Mouse (Mus musculus) heart, embryonic 13.5 days (tissue): ENCODE data around the gene Capns1. TPM values are rescaled to one million over a fixed set of nuclear protein-coding genes. Genes with fewer than 3 reads are reported as not detected.
"Not testable (repeated sequence)": the region's sequence is repeated elsewhere in the genome, so short reads cannot be mapped to it uniquely, and the experiment has no call there.

ENCODE experiments used
- ATAC-seq: fragments of 200-750 bp; cut with Nextera tagmentation; 2 replicates; pipeline ENCODE4 v1.8.0; 2017; ENCODE audit warnings: moderate TSS enrichment; ENCODE audit not compliant: insufficient number of reproducible peaks, low FRiP score, low TSS enrichment; ENCODE audit errors: extremely low read depth
- H3K27ac ChIP-seq: fragments of 300-500 bp; sonication (generic); replicated peaks from 2 replicates; pipeline ENCODE4 v1.5.1; 2015; ENCODE audit warnings: moderate library complexity, mild to moderate bottlenecking, inconsistent platforms
- H3K27me3 ChIP-seq: fragments of 300-500 bp; sonication (generic); replicated peaks from 2 replicates; pipeline ENCODE4 v1.6.1; 2015; ENCODE audit warnings: mild to moderate bottlenecking, inconsistent platforms
- H3K36me3 ChIP-seq: fragments of 300-500 bp; sonication (generic); 2 replicates; pipeline ENCODE4 v1.6.1; 2015; ENCODE audit warnings: mild to moderate bottlenecking, inconsistent platforms
- H3K4me1 ChIP-seq: fragments of 300-500 bp; sonication (generic); 2 replicates; pipeline ENCODE4 v1.6.1; 2015; ENCODE audit warnings: inconsistent platforms
- H3K4me2 ChIP-seq: fragments of 300-500 bp; sonication (generic); 2 replicates; pipeline ENCODE4 v1.6.1; 2015; ENCODE audit warnings: inconsistent platforms, mild to moderate bottlenecking, moderate library complexity
- H3K4me3 ChIP-seq: fragments of 300-500 bp; sonication (generic); 2 replicates; pipeline ENCODE4 v1.5.1; 2015; ENCODE audit warnings: moderate library complexity, mild to moderate bottlenecking, inconsistent platforms
- H3K9ac ChIP-seq: fragments of 300-500 bp; sonication (generic); 2 replicates; pipeline ENCODE4 v1.6.1; 2015; ENCODE audit warnings: inconsistent platforms, mild to moderate bottlenecking, moderate library complexity
- H3K9me3 ChIP-seq: fragments of 300-500 bp; sonication (generic); 2 replicates; pipeline ENCODE4 v1.6.1; 2016; ENCODE audit warnings: inconsistent platforms
- WGBS: fragments of 180-500 bp; shearing (Covaris S2); methylation state at CpG from one replicate; pipeline ENCODE4 v1.1.7; 2015; ENCODE audit warnings: mixed read lengths; 5-methylcytosine and 5-hydroxymethylcytosine counted together
- polyA plus RNA-seq: library from polyadenylated mRNA; unstranded; fragments of >200 nt; fragmentation: Nextera tagmentation; extraction: Ambion mirVana; gene quantifications from 2 replicates; pipeline ENCODE4 v1.2.1, GENCODE M21; 2015

The Capns1 gene
- polyA plus RNA-seq, 1 experiment from 2014 or later: 81.8 TPM

GRCm38 (mm10) chr7:30221433-30221832, 22.8 kb upstream of the Capns1 start:
- H3K27me3 ChIP-seq: no peaks in the 10 kb centered on the region
- no peak overlapping the region for H3K27ac ChIP-seq
- 72% methylated on average over 3 of the region's 3 CpGs for WGBS
- H3K9ac ChIP-seq: no peak overlapping the region
- H3K36me3 ChIP-seq: peaks cover 42% of the 10 kb centered on the region
- no peak overlapping the region for H3K4me2 ChIP-seq
- H3K4me1 ChIP-seq: peaks cover 12% of the 10 kb centered on the region
- ATAC-seq: no peak
- H3K9me3 ChIP-seq: no peaks in the 10 kb centered on the region
- H3K4me3 ChIP-seq: no peak overlapping the region

- WGBS: 20% methylated on average over 11 of the region's 11 CpGs
- ATAC-seq: no peak
- Histone ChIP-seq H3K27ac (peak overlapping the region; percentile 16; the same call in 1 of the 2 replicates), H3K4me1 (peaks cover 12% of the 10 kb centered on the region), H3K4me2 (peak overlapping the region; percentile 93), H3K9me3 (no peaks in the 10 kb centered on the region), H3K9ac (peak overlapping the region; percentile 85), H3K27me3 (no peaks in the 10 kb centered on the region), H3K36me3 (peaks cover 28% of the 10 kb centered on the region), H3K4me3 (peak overlapping the region; percentile 61)
These were observed 21.4 kb upstream of the Capns1 start for GRCm38 (mm10) chr7:30220008-30220356.

GRCm38 (mm10) chr7:30219293-30220007, 20.8 kb upstream of the Capns1 start:
- H3K27ac ChIP-seq: peak overlapping the region; percentile 61
- no peak for ATAC-seq
- peak overlapping the region; percentile 85 for H3K9ac ChIP-seq
- H3K9me3 ChIP-seq: no peaks in the 10 kb centered on the region
- peak overlapping the region; percentile 61 for H3K4me3 ChIP-seq
- H3K36me3 ChIP-seq: peaks cover 23% of the 10 kb centered on the region
- no peaks in the 10 kb centered on the region for H3K27me3 ChIP-seq
- H3K4me2 ChIP-seq: peak overlapping the region; percentile 93
- peaks cover 12% of the 10 kb centered on the region for H3K4me1 ChIP-seq
- WGBS: 4% methylated on average over 16 of the region's 16 CpGs

- Histone ChIP-seq H3K4me3 (no peak overlapping the region), H3K36me3 (0 out of 2 replicates have a peak, but pooled peaks cover under 1% of the 10 kb centered on the region), H3K9me3 (no peaks in the 10 kb centered on the region), H3K4me2 (no peak overlapping the region), H3K9ac (no peak overlapping the region), H3K4me1 (peaks cover 12% of the 10 kb centered on the region), H3K27ac (no peak overlapping the region), H3K27me3 (no peaks in the 10 kb centered on the region)
- ATAC-seq: no peak
- WGBS: 68% methylated on average over 2 of the region's 2 CpGs
These were observed 18.7 kb upstream of the Capns1 start for GRCm38 (mm10) chr7:30217277-30217676.

DNA sequence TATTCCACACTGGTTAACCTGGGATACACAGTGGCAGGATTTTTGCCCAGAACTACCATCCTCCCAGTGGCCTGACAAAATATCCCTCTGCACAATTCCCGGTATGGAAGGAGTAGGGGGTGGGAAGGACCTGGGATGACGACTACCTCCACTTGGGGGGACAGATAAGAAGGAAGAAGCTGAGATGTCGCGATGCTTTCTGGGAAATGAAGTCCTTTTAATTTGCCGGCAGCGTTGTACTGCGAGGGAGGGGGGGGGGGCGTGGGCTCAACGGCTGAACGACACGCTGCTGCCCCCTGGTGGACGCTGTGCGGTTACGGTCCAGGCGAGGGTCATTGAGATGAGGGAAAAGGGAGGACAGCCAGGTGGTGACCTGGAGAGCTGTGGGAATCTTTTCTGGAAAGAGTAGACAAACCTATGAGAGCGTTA, 18.1 kb upstream of the Capns1 start:
- Histone ChIP-seq H3K4me3 (peak overlapping the region; percentile 18; the same call in 1 of the 2 replicates), H3K27me3 (no peaks in the 10 kb centered on the region), H3K9me3 (no peaks in the 10 kb centered on the region), H3K4me2 (peak overlapping the region; percentile 62), H3K4me1 (peaks cover 12% of the 10 kb centered on the region), H3K36me3 (no peaks in the 10 kb centered on the region), H3K9ac (0 out of 2 replicates have a peak overlapping the region, but pooled peaks have one; percentile 33), H3K27ac (no peak overlapping the region)
- WGBS: under 1% methylated on average over 16 of the region's 16 CpGs
- peak; percentile 77 for ATAC-seq

GRCm38 (mm10) chr7:30215875-30216274, 17.3 kb upstream of the Capns1 start:
- no peaks in the 10 kb centered on the region for H3K9me3 ChIP-seq
- H3K4me3 ChIP-seq: no peak overlapping the region
- H3K27me3 ChIP-seq: no peaks in the 10 kb centered on the region
- no peak overlapping the region for H3K27ac ChIP-seq
- 77% methylated on average over 3 of the region's 3 CpGs for WGBS
- H3K4me1 ChIP-seq: peaks cover 12% of the 10 kb centered on the region
- H3K4me2 ChIP-seq: no peak overlapping the region
- no peak overlapping the region for H3K9ac ChIP-seq
- ATAC-seq: no peak
- H3K36me3 ChIP-seq: no peaks in the 10 kb centered on the region

- Histone ChIP-seq H3K9me3 (no peaks in the 10 kb centered on the region), H3K36me3 (no peaks in the 10 kb centered on the region), H3K27ac (no peak overlapping the region), H3K4me3 (no peak overlapping the region), H3K27me3 (no peaks in the 10 kb centered on the region), H3K4me2 (no peak overlapping the region), H3K9ac (no peak overlapping the region), H3K4me1 (peaks cover 3% of the 10 kb centered on the region; the same call in 1 of the 2 replicates)
- no peak for ATAC-seq
- WGBS: 69% methylated on average over 3 of the region's 3 CpGs
These were observed 15.3 kb upstream of the Capns1 start for GRCm38 (mm10) chr7:30213881-30214280.

GRCm38 (mm10) chr7:30211025-30211424, 12.4 kb upstream of the Capns1 start:
- Histone ChIP-seq H3K36me3 (no peaks in the 10 kb centered on the region), H3K27ac (no peak overlapping the region), H3K4me1 (no peaks in the 10 kb centered on the region), H3K4me3 (no peak overlapping the region), H3K4me2 (no peak overlapping the region), H3K27me3 (no peaks in the 10 kb centered on the region), H3K9ac (no peak overlapping the region), H3K9me3 (no peaks in the 10 kb centered on the region)
- 24% methylated on average over 4 of the region's 4 CpGs for WGBS
- no peak for ATAC-seq

DNA sequence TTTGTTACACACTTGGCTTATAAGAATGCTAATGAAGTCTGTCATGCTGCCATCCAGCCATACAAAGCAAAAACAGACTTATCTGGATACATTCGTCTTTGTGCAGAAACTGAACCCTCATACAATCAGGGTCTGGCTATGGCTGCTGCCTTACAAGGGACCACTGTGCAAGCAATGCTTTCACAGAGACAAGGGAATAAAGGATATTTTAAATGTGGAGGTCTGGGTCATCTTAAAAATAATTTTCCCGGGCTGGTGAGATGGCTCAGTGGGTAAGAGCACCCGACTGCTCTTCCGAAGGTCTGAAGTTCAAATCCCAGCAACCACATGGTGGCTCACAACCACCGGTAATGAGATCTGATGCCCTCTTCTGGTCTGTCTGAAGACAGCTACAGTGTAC, 7.8 kb upstream of the Capns1 start:
- not testable (repeated sequence) for H3K9ac ChIP-seq, H3K36me3 ChIP-seq, H3K9me3 ChIP-seq, H3K4me3 ChIP-seq, H3K27me3 ChIP-seq, H3K27ac ChIP-seq, ATAC-seq, H3K4me2 ChIP-seq
- H3K4me1 ChIP-seq: peaks cover 13% of the 10 kb centered on the region; the same call in 1 of the 2 replicates
- 53% methylated on average over 5 of the region's 5 CpGs for WGBS

GRCm38 (mm10) chr7:30205383-30205782, 6.8 kb upstream of the Capns1 start:
- Histone ChIP-seq H3K27ac (no peak overlapping the region), H3K36me3 (no peaks in the 10 kb centered on the region), H3K4me3 (no peak overlapping the region), H3K27me3 (no peaks in the 10 kb centered on the region), H3K4me2 (no peak overlapping the region), H3K9ac (no peak overlapping the region), H3K9me3 (no peaks in the 10 kb centered on the region), H3K4me1 (peaks cover 13% of the 10 kb centered on the region; the same call in 1 of the 2 replicates)
- no peak for ATAC-seq
- 4% methylated on average over 2 of the region's 2 CpGs for WGBS

GRCm38 (mm10) chr7:30204380-30204779, 5.8 kb upstream of the Capns1 start:
- ATAC-seq: no peak
- Histone ChIP-seq H3K9me3 (no peaks in the 10 kb centered on the region), H3K9ac (peak overlapping the region; percentile 54), H3K4me3 (no peak overlapping the region), H3K36me3 (no peaks in the 10 kb centered on the region), H3K4me2 (peak overlapping the region; percentile 43), H3K27me3 (no peaks in the 10 kb centered on the region), H3K27ac (no peak overlapping the region), H3K4me1 (peaks cover 13% of the 10 kb centered on the region; the same call in 1 of the 2 replicates)
- 13% methylated on average over 8 of the region's 8 CpGs for WGBS
